Mouse (Mus musculus) forebrain, embryonic 14.5 days (tissue): ENCODE results near the gene Acly. TPM values are rescaled to one million over a fixed set of nuclear protein-coding genes. Genes with fewer than 3 reads are reported as not detected.
A peak's percentile ranks its signal among the peaks of the same experiment; 100 is the strongest.

ENCODE experiments used
- ATAC-seq: fragments of 200-750 bp; cut with Nextera tagmentation; 2 replicates; pipeline ENCODE4 v1.8.0; 2017; ENCODE audit warnings: mild to moderate bottlenecking, moderate library complexity
- DNase-seq: peaks from one replicate; pipeline ENCODE4 v3.0.0-alpha.2; 2015; ENCODE audit warnings: low spot score
- H3K27ac ChIP-seq: fragments of 300-500 bp; sonication (generic); 2 replicates; pipeline ENCODE4 v1.5.1; 2014; ENCODE audit warnings: low read depth, mild to moderate bottlenecking, control low read depth, low read length, moderate library complexity
- H3K27me3 ChIP-seq: fragments of 300-500 bp; sonication (generic); replicated peaks from 2 replicates; pipeline ENCODE4 v1.6.1; 2014; ENCODE audit warnings: low read length, control low read depth, mixed read lengths; ENCODE audit not compliant: control insufficient read depth, insufficient read depth
- H3K36me3 ChIP-seq: fragments of 300-500 bp; sonication (generic); 2 replicates; pipeline ENCODE4 v1.6.1; 2014; ENCODE audit warnings: low read length, control low read depth; ENCODE audit not compliant: control insufficient read depth, insufficient read depth
- H3K4me1 ChIP-seq: fragments of 300-500 bp; sonication (generic); 2 replicates; pipeline ENCODE4 v1.6.1; 2014; ENCODE audit warnings: antibody characterized with exemption, low read length, control low read depth; ENCODE audit not compliant: control insufficient read depth, insufficient read depth
- H3K4me2 ChIP-seq: fragments of 300-500 bp; sonication (generic); 2 replicates; pipeline ENCODE4 v1.6.1; 2014; ENCODE audit warnings: mild to moderate bottlenecking, control low read depth, low read length
- H3K4me3 ChIP-seq: fragments of 300-500 bp; sonication (generic); 2 replicates; pipeline ENCODE4 v1.5.1; 2014; ENCODE audit warnings: low read depth, low read length, control low read depth
- H3K9ac ChIP-seq: fragments of 300-500 bp; sonication (generic); 2 replicates; pipeline ENCODE4 v1.6.1; 2014; ENCODE audit warnings: mild to moderate bottlenecking, low read length, control low read depth, moderate library complexity
- H3K9me3 ChIP-seq: fragments of 300-500 bp; sonication (generic); replicated peaks from 2 replicates; pipeline ENCODE4 v1.6.1; 2016; ENCODE audit warnings: low read length, control low read depth, mixed read lengths; ENCODE audit not compliant: control insufficient read depth
- WGBS: fragments of 180-500 bp; shearing (Covaris S2); extraction: QIAGEN DNeasy Blood & Tissue Kit; methylation state at CpG from one replicate; pipeline ENCODE4 v1.1.7; 2014; 5-methylcytosine and 5-hydroxymethylcytosine counted together
- polyA plus RNA-seq: library from polyadenylated mRNA; unstranded; fragments of >200 nt; fragmentation: Nextera tagmentation; extraction: Ambion mirVana; gene quantifications from 2 replicates; pipeline ENCODE4 v1.2.1, GENCODE M21; 2014

Gene Acly
- polyA plus RNA-seq, 1 experiment from 2014 or later = 198 TPM

- WGBS = 57% methylated on average over 11 of the region's 11 CpGs
- DNase-seq (no peak), ATAC-seq (no peak)
- no peak overlapping the region for H3K27ac ChIP-seq
- no peaks in the 10 kb centered on the region for H3K27me3 ChIP-seq
- no peaks in the 10 kb centered on the region for H3K9me3 ChIP-seq
- peak overlapping the region; percentile 96 for H3K4me2 ChIP-seq
- peak overlapping the region; percentile 91 for H3K9ac ChIP-seq
- peaks cover 29% of the 10 kb centered on the region for H3K4me1 ChIP-seq
- H3K36me3 ChIP-seq = peaks cover 39% of the 10 kb centered on the region
- peak overlapping the region; percentile 87 for H3K4me3 ChIP-seq
These were observed 2.7 kb downstream of the Acly start for GRCm38 (mm10) chr11:100524987-100525630.

DNA sequence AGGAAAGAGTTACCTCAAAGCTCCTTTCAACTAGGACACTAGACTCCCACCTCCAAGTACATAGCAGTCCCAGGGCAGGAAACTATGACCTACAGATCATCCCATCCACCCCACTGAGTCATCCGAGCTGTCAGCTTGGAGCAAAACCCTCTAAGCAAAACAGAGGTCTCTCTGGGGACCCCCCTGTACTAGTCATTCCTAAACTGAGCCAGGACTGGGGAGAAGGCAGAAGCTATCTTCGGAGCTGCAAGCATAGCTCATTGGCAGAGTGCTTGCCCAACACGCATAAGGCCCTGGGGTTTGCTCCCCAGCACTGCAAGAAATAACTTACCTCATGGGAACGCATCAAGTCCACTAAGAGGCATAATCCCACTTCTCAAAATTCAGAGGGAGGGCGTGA is 3.4 kb downstream of the Acly start:
- Histone ChIP-seq H3K36me3 (peaks cover 46% of the 10 kb centered on the region), H3K4me3 (no peak overlapping the region), H3K27me3 (no peaks in the 10 kb centered on the region), H3K9me3 (no peaks in the 10 kb centered on the region), H3K4me2 (peak overlapping the region; percentile 96; the same call in 1 of the 2 replicates), H3K4me1 (peaks cover 29% of the 10 kb centered on the region), H3K9ac (no peak overlapping the region), H3K27ac (no peak overlapping the region)
- ATAC-seq (no peak), DNase-seq (no peak)
- WGBS = 90% methylated on average over 5 of the region's 5 CpGs

DNA sequence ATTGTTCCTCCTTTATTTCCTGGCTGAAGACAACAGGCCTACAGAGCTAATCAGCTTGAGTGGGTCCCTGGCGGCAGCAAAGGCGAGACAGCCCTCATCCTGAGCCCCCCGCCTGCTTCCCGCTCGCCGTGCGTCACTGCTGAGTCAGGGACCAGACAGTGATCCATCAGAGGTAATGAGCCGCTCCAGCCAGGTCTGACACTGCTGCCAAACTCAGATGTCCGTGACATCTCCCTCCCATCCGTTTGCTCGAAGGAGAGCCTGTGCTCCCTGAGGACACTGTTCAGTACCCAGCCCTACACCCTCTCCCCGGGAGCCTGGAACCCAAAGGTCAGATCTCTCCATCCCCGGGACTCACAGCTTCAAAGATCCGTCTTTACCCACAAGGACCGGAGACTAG is 7.0 kb downstream of the Acly start:
- Histone ChIP-seq H3K9me3 (no peaks in the 10 kb centered on the region), H3K4me3 (no peak overlapping the region), H3K4me1 (peaks cover 17% of the 10 kb centered on the region), H3K9ac (no peak overlapping the region), H3K27me3 (no peaks in the 10 kb centered on the region), H3K36me3 (peaks cover 78% of the 10 kb centered on the region), H3K27ac (no peak overlapping the region), H3K4me2 (no peak overlapping the region)
- DNase-seq (no peak), ATAC-seq (no peak)
- WGBS = 90% methylated on average over 15 of the region's 15 CpGs

- Histone ChIP-seq H3K4me1 (peaks cover under 1% of the 10 kb centered on the region), H3K4me2 (no peak overlapping the region), H3K9me3 (no peaks in the 10 kb centered on the region), H3K4me3 (no peak overlapping the region), H3K36me3 (peaks cover 95% of the 10 kb centered on the region), H3K27ac (no peak overlapping the region), H3K9ac (no peak overlapping the region), H3K27me3 (no peaks in the 10 kb centered on the region)
- 91% methylated on average over 7 of the region's 7 CpGs for WGBS
- ATAC-seq (no peak), DNase-seq (no peak)
These were observed 8.6 kb downstream of the Acly start for GRCm38 (mm10) chr11:100519188-100519587.

DNA sequence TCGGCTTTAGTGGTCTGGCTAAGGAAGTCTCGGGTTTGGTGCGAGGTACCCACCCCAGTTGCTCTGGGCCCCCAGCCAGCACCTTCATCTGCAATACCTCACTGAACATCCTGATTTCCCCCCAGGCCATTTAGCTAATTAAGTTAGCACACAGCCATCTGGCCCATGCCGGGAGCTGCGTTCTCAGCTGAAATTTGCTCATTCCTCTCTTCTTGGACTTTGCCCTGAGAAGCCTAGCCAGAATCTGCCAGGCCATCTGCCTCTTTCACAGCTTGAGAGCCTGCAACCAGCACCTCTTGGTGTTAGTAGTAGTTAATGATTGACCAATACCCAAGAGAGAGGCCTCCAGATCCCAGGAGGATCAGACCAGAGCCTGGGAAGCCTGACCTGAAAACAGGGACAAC is 9.6 kb downstream of the Acly start:
- no peaks in the 10 kb centered on the region for H3K27me3 ChIP-seq
- H3K9ac ChIP-seq = no peak overlapping the region
- H3K27ac ChIP-seq = peak overlapping the region; percentile 39; the same call in 1 of the 2 replicates
- no peak overlapping the region for H3K4me2 ChIP-seq
- DNase-seq = peak; percentile 80
- H3K9me3 ChIP-seq = no peaks in the 10 kb centered on the region
- ATAC-seq = peak; percentile 82
- H3K4me1 ChIP-seq = no peaks in the 10 kb centered on the region; the same call in 1 of the 2 replicates
- H3K4me3 ChIP-seq = no peak overlapping the region
- peaks cover 97% of the 10 kb centered on the region for H3K36me3 ChIP-seq
- 52% methylated on average over 5 of the region's 5 CpGs for WGBS

DNA sequence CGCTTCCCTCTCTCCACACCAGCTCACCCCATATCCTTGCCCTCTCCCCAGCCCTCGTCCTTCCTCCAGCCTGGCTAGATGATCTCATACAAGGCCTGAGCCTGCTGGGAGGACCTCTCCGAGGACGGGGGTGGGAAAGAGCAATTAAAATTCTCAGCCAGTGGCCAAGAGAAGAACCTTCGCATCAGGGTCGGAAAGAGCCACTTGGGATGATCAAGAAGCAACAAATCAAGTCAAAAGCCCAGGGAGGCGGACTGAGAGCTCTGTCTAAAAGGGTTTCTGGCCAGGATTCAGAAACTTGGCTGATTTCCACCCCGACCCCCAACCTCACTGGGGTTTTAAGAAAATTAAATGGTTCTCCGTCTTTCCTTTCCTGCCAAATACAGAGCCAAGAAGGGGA is 11.5 kb downstream of the Acly start:
- 77% methylated on average over 9 of the region's 9 CpGs for WGBS
- Histone ChIP-seq H3K4me3 (no peak overlapping the region), H3K9me3 (no peaks in the 10 kb centered on the region), H3K9ac (no peak overlapping the region), H3K36me3 (peaks cover 97% of the 10 kb centered on the region), H3K27ac (no peak overlapping the region), H3K4me1 (no peaks in the 10 kb centered on the region; the same call in 1 of the 2 replicates), H3K27me3 (no peaks in the 10 kb centered on the region), H3K4me2 (no peak overlapping the region)
- DNase-seq (no peak), ATAC-seq (no peak)

DNA sequence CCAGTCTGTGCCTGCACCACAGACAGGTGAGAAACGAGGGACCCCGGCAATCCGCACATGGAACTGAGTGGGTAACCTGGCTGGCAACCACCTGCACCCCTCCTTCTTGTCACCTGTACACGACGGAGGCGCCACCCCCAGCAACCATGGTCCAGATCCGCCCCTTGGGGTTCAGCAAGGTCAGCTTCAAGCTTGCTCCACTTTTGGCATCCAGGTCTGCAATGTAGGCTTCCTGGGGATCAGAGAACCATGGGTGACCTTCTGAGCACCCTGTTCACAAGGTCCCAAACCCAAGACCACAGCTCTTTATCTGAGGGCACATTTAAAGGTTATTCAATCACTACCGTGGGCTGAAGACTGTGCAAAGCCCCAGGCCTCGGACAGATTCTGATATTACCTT is 12.0 kb downstream of the Acly start:
- Histone ChIP-seq H3K4me1 (no peaks in the 10 kb centered on the region; the same call in 1 of the 2 replicates), H3K4me2 (no peak overlapping the region), H3K4me3 (no peak overlapping the region), H3K27ac (no peak overlapping the region), H3K27me3 (no peaks in the 10 kb centered on the region), H3K9ac (no peak overlapping the region), H3K36me3 (peaks cover 96% of the 10 kb centered on the region), H3K9me3 (no peaks in the 10 kb centered on the region)
- ATAC-seq (no peak), DNase-seq (no peak)
- 90% methylated on average over 9 of the region's 9 CpGs for WGBS

- H3K27ac ChIP-seq = no peak overlapping the region
- ATAC-seq = no peak
- peaks cover 94% of the 10 kb centered on the region for H3K36me3 ChIP-seq
- no peak overlapping the region for H3K4me3 ChIP-seq
- H3K4me1 ChIP-seq = no peaks in the 10 kb centered on the region; the same call in 1 of the 2 replicates
- WGBS = 94% methylated on average over 9 of the region's 9 CpGs
- no peak overlapping the region for H3K9ac ChIP-seq
- no peak for DNase-seq
- H3K9me3 ChIP-seq = no peaks in the 10 kb centered on the region
- no peaks in the 10 kb centered on the region for H3K27me3 ChIP-seq
- H3K4me2 ChIP-seq = no peak overlapping the region
These were observed 12.7 kb downstream of the Acly start for GRCm38 (mm10) chr11:100515061-100515460.

DNA sequence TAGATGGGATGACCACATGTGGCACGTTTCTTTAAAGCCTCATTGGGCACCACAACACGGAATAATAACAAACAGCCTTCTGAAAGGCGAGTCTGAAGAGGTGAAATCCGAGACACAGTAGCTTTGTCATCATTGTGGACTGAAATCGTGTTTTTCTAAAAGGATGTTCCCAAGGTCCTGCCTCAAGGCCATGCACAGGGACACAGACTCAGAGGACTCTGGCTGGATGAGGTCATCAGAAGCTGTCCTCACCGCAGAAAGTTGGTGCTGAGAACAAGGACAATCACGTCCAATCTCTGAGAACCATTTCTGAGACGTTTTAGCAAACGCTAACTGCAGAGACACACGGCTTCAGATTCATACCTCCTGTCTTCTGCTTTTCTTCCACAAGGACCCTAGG is 14.1 kb downstream of the Acly start:
- no peaks in the 10 kb centered on the region for H3K27me3 ChIP-seq
- no peak for ATAC-seq
- H3K4me2 ChIP-seq = no peak overlapping the region
- no peaks in the 10 kb centered on the region for H3K9me3 ChIP-seq
- no peak for DNase-seq
- no peak overlapping the region for H3K4me3 ChIP-seq
- no peaks in the 10 kb centered on the region; the same call in 1 of the 2 replicates for H3K4me1 ChIP-seq
- H3K36me3 ChIP-seq = peaks cover 94% of the 10 kb centered on the region
- H3K27ac ChIP-seq = no peak overlapping the region
- WGBS = 92% methylated on average over 10 of the region's 10 CpGs
- H3K9ac ChIP-seq = no peak overlapping the region
